Mouse (Mus musculus) neural tube, embryonic 15.5 days (tissue): ENCODE measurements around the gene Klhl35. TPM values are rescaled to one million over a fixed set of nuclear protein-coding genes. Genes with fewer than 3 reads are reported as not detected.

Experiments
- ATAC-seq: fragments of 200-750 bp; cut with Nextera tagmentation; 2 replicates; pipeline ENCODE4 v1.8.0; 2017; ENCODE audit warnings: mild to moderate bottlenecking, moderate TSS enrichment, moderate library complexity; ENCODE audit not compliant: low FRiP score
- H3K27ac ChIP-seq: fragments of 300-500 bp; sonication (generic); replicated peaks from 2 replicates; pipeline ENCODE4 v1.5.1; 2015; ENCODE audit warnings: mild to moderate bottlenecking, inconsistent platforms
- H3K27me3 ChIP-seq: fragments of 300-500 bp; sonication (generic); replicated peaks from 2 replicates; pipeline ENCODE4 v1.6.1; 2015; ENCODE audit warnings: inconsistent platforms
- H3K36me3 ChIP-seq: fragments of 300-500 bp; sonication (generic); 2 replicates; pipeline ENCODE4 v1.6.1; 2015; ENCODE audit warnings: inconsistent platforms
- H3K4me1 ChIP-seq: fragments of 300-500 bp; sonication (generic); 2 replicates; pipeline ENCODE4 v1.6.1; 2015; ENCODE audit warnings: inconsistent platforms
- H3K4me2 ChIP-seq: fragments of 300-500 bp; sonication (generic); 2 replicates; pipeline ENCODE4 v1.6.1; 2015; ENCODE audit warnings: inconsistent platforms, mild to moderate bottlenecking, moderate library complexity
- H3K4me3 ChIP-seq: fragments of 300-500 bp; sonication (generic); replicated peaks from 2 replicates; pipeline ENCODE4 v1.5.1; 2015; ENCODE audit warnings: mild to moderate bottlenecking, inconsistent platforms
- H3K9ac ChIP-seq: fragments of 300-500 bp; sonication (generic); replicated peaks from 2 replicates; pipeline ENCODE4 v1.6.1; 2015; ENCODE audit warnings: mild to moderate bottlenecking, inconsistent platforms
- H3K9me3 ChIP-seq: fragments of 300-500 bp; sonication (generic); replicated peaks from 2 replicates; pipeline ENCODE4 v1.6.1; 2016; ENCODE audit warnings: inconsistent platforms
- WGBS: fragments of 180-500 bp; shearing (Covaris S2); methylation state at CpG from one replicate; pipeline ENCODE4 v1.1.7; 2015; ENCODE audit warnings: mixed read lengths; 5-methylcytosine and 5-hydroxymethylcytosine counted together
- polyA plus RNA-seq: library from polyadenylated mRNA; unstranded; fragments of >200 nt; fragmentation: Nextera tagmentation; extraction: Ambion mirVana; gene quantifications from 2 replicates; pipeline ENCODE4 v1.2.1, GENCODE M21; 2015

Klhl35 gene
- polyA plus RNA-seq, 1 experiment from 2014 or later: 2.2 TPM

DNA sequence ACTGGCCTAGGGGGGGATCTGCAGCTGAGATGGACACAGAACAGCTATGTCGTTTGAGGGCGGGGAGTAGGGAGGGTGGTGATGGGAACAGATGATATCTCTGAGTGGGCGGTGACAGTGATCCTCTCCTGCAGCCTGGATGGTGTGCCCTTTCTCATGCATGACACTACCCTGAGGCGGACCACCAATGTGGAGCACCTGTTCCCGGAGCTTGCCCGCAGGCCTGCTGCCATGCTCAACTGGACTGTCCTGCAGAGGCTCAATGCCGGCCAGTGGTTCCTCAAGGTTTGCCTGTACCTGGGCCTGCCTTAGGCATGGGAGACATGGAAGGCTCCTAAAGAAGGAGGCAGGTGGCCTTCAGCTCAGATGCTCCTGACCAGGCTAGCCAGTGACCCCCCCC lies 12.9 kb upstream of the Klhl35 start:
- H3K27me3 ChIP-seq: no peaks in the 10 kb centered on the region
- H3K27ac ChIP-seq: no peak overlapping the region
- no peak overlapping the region for H3K4me2 ChIP-seq
- peaks cover 25% of the 10 kb centered on the region for H3K4me1 ChIP-seq
- WGBS: 84% methylated on average over 7 of the region's 7 CpGs
- H3K36me3 ChIP-seq: 0 out of 2 replicates have a peak, but pooled peaks cover 9% of the 10 kb centered on the region
- no peak overlapping the region for H3K4me3 ChIP-seq
- ATAC-seq: no peak
- no peak overlapping the region for H3K9ac ChIP-seq
- no peaks in the 10 kb centered on the region for H3K9me3 ChIP-seq

DNA sequence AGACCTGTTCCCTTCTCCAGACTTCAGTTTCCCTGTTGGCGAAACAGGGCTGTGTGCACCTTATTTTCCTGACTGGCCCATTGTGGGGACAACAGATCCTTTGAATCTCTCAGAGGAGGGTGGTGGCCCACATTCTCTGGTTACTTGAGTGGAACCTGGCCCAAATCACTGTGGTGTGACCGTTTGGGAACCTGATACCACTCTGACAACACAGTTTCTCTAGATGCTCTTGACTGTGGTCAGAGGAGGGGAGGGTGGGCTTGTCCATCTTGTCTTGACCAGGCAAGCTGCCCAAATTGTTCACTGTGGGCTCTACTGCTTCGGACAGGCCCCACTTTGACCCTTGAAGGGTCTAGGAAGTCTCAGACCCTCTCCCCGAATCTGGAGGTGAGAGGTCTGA lies 11.8 kb upstream of the Klhl35 start:
- H3K27ac ChIP-seq: no peak overlapping the region
- H3K36me3 ChIP-seq: peaks cover 14% of the 10 kb centered on the region; the same call in 1 of the 2 replicates
- WGBS: 73% methylated on average over 4 of the region's 4 CpGs
- H3K4me3 ChIP-seq: no peak overlapping the region
- no peak overlapping the region for H3K4me2 ChIP-seq
- H3K9ac ChIP-seq: no peak overlapping the region
- no peak for ATAC-seq
- no peaks in the 10 kb centered on the region for H3K27me3 ChIP-seq
- H3K4me1 ChIP-seq: peaks cover 16% of the 10 kb centered on the region
- H3K9me3 ChIP-seq: no peaks in the 10 kb centered on the region

DNA sequence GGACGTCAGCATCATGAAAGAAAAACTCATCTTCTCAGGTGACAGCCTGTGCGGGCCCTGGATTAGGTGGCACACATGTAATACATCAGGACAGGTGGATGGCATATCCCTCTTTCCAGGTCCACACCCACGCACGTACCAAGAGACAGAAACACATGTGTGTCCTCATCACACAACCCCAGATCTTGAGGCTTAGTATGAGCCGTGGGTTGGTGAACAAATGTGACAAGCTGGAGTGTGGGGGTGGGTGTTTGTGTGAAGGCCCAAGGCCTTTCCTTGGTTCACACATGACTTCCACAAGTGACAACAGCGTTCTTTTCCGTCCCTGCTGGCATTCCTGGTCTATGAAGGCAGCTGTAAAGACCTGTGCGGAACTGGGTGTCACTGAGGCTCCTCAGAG lies 7.0 kb upstream of the Klhl35 start:
- peaks cover 42% of the 10 kb centered on the region for H3K36me3 ChIP-seq

GRCm38 (mm10) chr7:99459888-99460652 lies 5.7 kb upstream of the Klhl35 start:
- no peak overlapping the region for H3K4me3 ChIP-seq
- peaks cover 2% of the 10 kb centered on the region; the same call in 1 of the 2 replicates for H3K4me1 ChIP-seq
- H3K36me3 ChIP-seq: peaks cover 38% of the 10 kb centered on the region
- 88% methylated on average over 15 of the region's 15 CpGs for WGBS
- no peak for ATAC-seq
- no peak overlapping the region for H3K27ac ChIP-seq
- H3K9ac ChIP-seq: no peak overlapping the region
- H3K4me2 ChIP-seq: no peak overlapping the region
- no peaks in the 10 kb centered on the region for H3K27me3 ChIP-seq
- no peaks in the 10 kb centered on the region for H3K9me3 ChIP-seq

More for the DNA sequence above, 7.0 kb upstream of the Klhl35 start:
- Histone ChIP-seq H3K4me2 (no peak overlapping the region), H3K4me1 (no peaks in the 10 kb centered on the region), H3K9me3 (no peaks in the 10 kb centered on the region), H3K27ac (no peak overlapping the region), H3K4me3 (no peak overlapping the region), H3K9ac (no peak overlapping the region), H3K27me3 (no peaks in the 10 kb centered on the region)
- 89% methylated on average over 8 of the region's 8 CpGs for WGBS
- ATAC-seq: no peak

- no peaks in the 10 kb centered on the region for H3K27me3 ChIP-seq
- peaks cover 33% of the 10 kb centered on the region for H3K36me3 ChIP-seq
- no peaks in the 10 kb centered on the region for H3K9me3 ChIP-seq
- H3K4me3 ChIP-seq: no peak overlapping the region
- H3K27ac ChIP-seq: no peak overlapping the region
- no peak overlapping the region for H3K4me2 ChIP-seq
- no peak for ATAC-seq
- 91% methylated on average over 2 of the region's 2 CpGs for WGBS
- peaks cover 33% of the 10 kb centered on the region for H3K4me1 ChIP-seq
- no peak overlapping the region for H3K9ac ChIP-seq
Observed at GRCm38 (mm10) chr7:99463120-99463519, 2.7 kb upstream of the Klhl35 start.

DNA sequence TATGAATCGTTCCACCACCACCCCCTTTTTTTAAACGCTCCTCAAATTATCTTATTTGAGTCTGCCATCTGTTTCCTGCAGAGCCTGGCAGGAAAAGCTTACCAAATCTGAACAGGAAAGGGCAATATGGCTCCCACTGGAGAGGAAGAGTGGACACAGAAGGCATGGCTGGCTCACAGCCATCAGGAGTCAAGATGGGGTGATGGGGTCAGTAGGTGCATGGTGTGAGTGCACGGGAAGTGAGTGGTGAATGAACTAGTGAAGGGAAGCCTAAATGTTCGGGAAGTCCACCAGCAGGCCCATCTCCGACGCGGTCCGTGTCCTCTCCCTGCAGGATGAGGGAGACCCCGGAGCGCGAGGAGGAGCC lies 2.1 kb downstream of the Klhl35 start:
- Histone ChIP-seq H3K27ac (peak overlapping the region; percentile 92), H3K4me2 (peak overlapping the region; percentile 73), H3K4me1 (peaks cover 55% of the 10 kb centered on the region), H3K27me3 (no peaks in the 10 kb centered on the region), H3K9me3 (no peaks in the 10 kb centered on the region), H3K36me3 (peaks cover 12% of the 10 kb centered on the region), H3K9ac (peak overlapping the region; percentile 63), H3K4me3 (peak overlapping the region; percentile 58)
- no peak for ATAC-seq
- 14% methylated on average over 10 of the region's 11 CpGs for WGBS

GRCm38 (mm10) chr7:99468283-99469132 lies 2.7 kb downstream of the Klhl35 start:
- H3K9ac ChIP-seq: peak overlapping the region; percentile 63
- H3K9me3 ChIP-seq: no peaks in the 10 kb centered on the region
- 2% methylated on average over 117 of the region's 145 CpGs for WGBS
- peak; percentile 89 for ATAC-seq
- H3K36me3 ChIP-seq: peaks cover 18% of the 10 kb centered on the region
- H3K27ac ChIP-seq: peak overlapping the region; percentile 92
- H3K4me1 ChIP-seq: peaks cover 55% of the 10 kb centered on the region
- peak overlapping the region; percentile 58 for H3K4me3 ChIP-seq
- H3K4me2 ChIP-seq: peak overlapping the region; percentile 73
- H3K27me3 ChIP-seq: no peaks in the 10 kb centered on the region

DNA sequence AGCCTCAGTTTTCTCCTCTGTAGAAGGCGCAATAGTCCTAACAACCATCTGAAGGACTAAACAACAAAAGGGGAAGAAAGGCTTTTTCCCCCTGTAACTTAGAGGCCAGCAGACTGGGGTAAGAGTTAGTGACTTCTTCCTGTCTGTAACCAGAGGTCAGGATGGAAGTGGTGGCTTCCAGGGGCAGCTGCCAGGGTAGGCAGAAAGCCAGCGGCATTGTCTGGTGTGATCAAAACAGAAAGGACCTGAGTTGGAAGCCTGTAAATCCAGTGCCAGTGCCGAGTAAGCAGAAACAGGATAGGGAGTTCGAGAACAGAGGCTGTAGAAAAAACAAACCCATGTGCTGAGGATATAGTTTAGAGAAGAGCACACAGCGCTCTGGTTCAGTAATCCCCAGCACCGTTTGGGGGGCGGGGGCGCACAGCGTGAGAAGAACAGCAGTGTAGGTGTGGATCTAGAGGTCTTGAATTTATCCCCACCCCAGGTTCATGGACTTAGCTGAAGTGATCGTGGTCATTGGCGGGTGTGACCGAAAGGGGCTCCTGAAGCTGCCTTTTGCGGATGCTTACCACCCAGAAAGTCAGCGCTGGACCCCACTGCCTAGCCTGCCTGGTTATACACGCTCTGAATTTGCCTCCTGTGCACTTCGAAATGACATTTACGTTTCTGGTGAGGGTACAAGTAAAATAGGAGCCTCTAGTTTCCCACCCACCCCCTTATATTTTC lies 4.0 kb downstream of the Klhl35 start:
- Histone ChIP-seq H3K4me1 (peaks cover 59% of the 10 kb centered on the region), H3K4me2 (peak overlapping the region; percentile 73; the same call in 1 of the 2 replicates)
- 79% methylated on average over 17 of the region's 17 CpGs for WGBS

GRCm38 (mm10) chr7:99471578-99471977 lies 5.8 kb downstream of the Klhl35 start:
- H3K9me3 ChIP-seq: no peaks in the 10 kb centered on the region
- H3K4me2 ChIP-seq: no peak overlapping the region
- peaks cover 30% of the 10 kb centered on the region for H3K36me3 ChIP-seq
- H3K27ac ChIP-seq: no peak overlapping the region
- no peaks in the 10 kb centered on the region for H3K27me3 ChIP-seq
- no peak for ATAC-seq
- no peak overlapping the region for H3K4me3 ChIP-seq
- no peak overlapping the region for H3K9ac ChIP-seq
- WGBS: 61% methylated on average over 18 of the region's 18 CpGs
- peaks cover 48% of the 10 kb centered on the region for H3K4me1 ChIP-seq

More for the DNA sequence above, 4.0 kb downstream of the Klhl35 start:
- no peak overlapping the region for H3K4me3 ChIP-seq
- H3K9me3 ChIP-seq: no peaks in the 10 kb centered on the region
- H3K27ac ChIP-seq: peak overlapping the region; percentile 92
- peaks cover 27% of the 10 kb centered on the region for H3K36me3 ChIP-seq
- no peak overlapping the region for H3K9ac ChIP-seq
- ATAC-seq: no peak
- H3K27me3 ChIP-seq: no peaks in the 10 kb centered on the region

DNA sequence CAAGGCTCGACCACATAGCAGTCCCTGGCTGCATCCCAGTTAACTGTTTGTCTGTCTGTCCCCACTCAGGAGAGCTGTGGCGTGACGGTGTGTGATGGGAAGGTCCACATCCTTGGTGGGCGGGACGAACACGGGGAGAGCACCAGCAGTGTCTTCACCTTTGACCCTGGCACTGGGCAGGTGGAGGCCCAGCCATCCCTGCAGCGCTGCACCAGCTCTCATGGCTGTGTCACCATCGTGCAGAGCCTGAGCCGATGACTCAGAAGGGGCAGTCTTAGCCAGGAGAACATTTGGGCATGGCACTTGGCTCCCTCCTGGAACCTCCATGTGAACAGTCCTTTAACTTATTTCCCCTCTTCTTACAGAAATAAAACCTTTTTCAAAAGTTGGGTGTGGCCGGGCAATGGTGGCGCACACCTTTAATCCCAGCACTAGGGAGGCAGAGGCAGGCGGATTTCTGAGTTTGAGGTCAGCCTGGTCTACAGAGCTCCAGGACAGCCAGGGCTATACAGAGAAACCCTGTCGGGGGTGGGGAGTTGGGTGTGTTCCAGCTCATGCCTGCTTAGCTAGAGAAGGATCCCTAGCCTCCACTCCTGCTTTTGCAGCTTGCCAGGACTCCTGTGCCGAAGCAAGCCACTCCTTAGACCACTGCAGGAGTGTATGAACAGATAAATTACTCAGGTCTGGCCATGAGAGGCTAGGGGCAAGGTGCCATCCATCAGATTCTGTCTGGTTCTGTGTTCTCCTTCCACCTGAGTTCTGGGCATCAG lies 8.0 kb downstream of the Klhl35 start:
- Histone ChIP-seq H3K36me3 (peaks cover 51% of the 10 kb centered on the region), H3K4me1 (peaks cover 41% of the 10 kb centered on the region), H3K4me3 (no peak overlapping the region), H3K4me2 (no peak overlapping the region), H3K27ac (peak overlapping the region; percentile 58; the same call in 1 of the 2 replicates), H3K9ac (no peak overlapping the region), H3K27me3 (no peaks in the 10 kb centered on the region), H3K9me3 (no peaks in the 10 kb centered on the region)
- WGBS: 80% methylated on average over 14 of the region's 14 CpGs
- no peak for ATAC-seq
